Mouse (Mus musculus) intestine, embryonic 14.5 days (tissue): Measurements from ENCODE around the gene Lrrc17. TPM values are rescaled to one million over a fixed set of nuclear protein-coding genes. Genes with fewer than 3 reads are reported as not detected.

Source experiments
- ATAC-seq: fragments of 200-750 bp; cut with Nextera tagmentation; replicated peaks from 2 replicates; pipeline ENCODE4 v1.8.0; 2017; ENCODE audit warnings: low read depth, moderate number of reproducible peaks, moderate TSS enrichment, moderate library complexity; ENCODE audit not compliant: low FRiP score, low TSS enrichment
- DNase-seq: peaks from one replicate; pipeline ENCODE4 v3.0.0-alpha.2; 2018; ENCODE audit warnings: low spot score
- H3K27ac ChIP-seq: fragments of 300-500 bp; sonication (generic); 2 replicates; pipeline ENCODE4 v1.5.1; 2014; ENCODE audit warnings: low read depth, mild to moderate bottlenecking, control low read depth
- H3K27me3 ChIP-seq: fragments of 300-500 bp; sonication (generic); replicated peaks from 2 replicates; pipeline ENCODE4 v1.6.1; 2014; ENCODE audit warnings: low read length, control low read depth; ENCODE audit not compliant: control insufficient read depth, insufficient read depth
- H3K36me3 ChIP-seq: fragments of 300-500 bp; sonication (generic); 2 replicates; pipeline ENCODE4 v1.6.1; 2014; ENCODE audit warnings: low read length, control low read depth; ENCODE audit not compliant: control insufficient read depth, insufficient read depth
- H3K4me1 ChIP-seq: fragments of 300-500 bp; sonication (generic); replicated peaks from 2 replicates; pipeline ENCODE4 v1.6.1; 2014; ENCODE audit warnings: low read length, control low read depth, mixed read lengths; ENCODE audit not compliant: control insufficient read depth, insufficient read depth
- H3K4me2 ChIP-seq: fragments of 300-500 bp; sonication (generic); 2 replicates; pipeline ENCODE4 v1.6.1; 2014; ENCODE audit warnings: low read length
- H3K4me3 ChIP-seq: fragments of 300-500 bp; sonication (generic); 2 replicates; pipeline ENCODE4 v1.5.1; 2014; ENCODE audit warnings: low read depth, low read length, control low read depth, mixed read lengths
- H3K9ac ChIP-seq: fragments of 300-500 bp; sonication (generic); 2 replicates; pipeline ENCODE4 v1.6.1; 2014; ENCODE audit warnings: mild to moderate bottlenecking, low read length
- H3K9me3 ChIP-seq: fragments of 300-500 bp; sonication (generic); 2 replicates; pipeline ENCODE4 v1.6.1; 2016; ENCODE audit warnings: low read length, control low read depth; ENCODE audit not compliant: control insufficient read depth
- WGBS: fragments of 180-500 bp; shearing (Covaris S2); extraction: QIAGEN DNeasy Blood & Tissue Kit; methylation state at CpG from one replicate; pipeline ENCODE4 v1.1.7; 2014; 5-methylcytosine and 5-hydroxymethylcytosine counted together
- polyA plus RNA-seq: library from polyadenylated mRNA; unstranded; fragments of >200 nt; fragmentation: Nextera tagmentation; extraction: Ambion mirVana; gene quantifications from 2 replicates; pipeline ENCODE4 v1.2.1, GENCODE M21; 2014

The Lrrc17 gene
- polyA plus RNA-seq, 1 experiment from 2014 or later: 40.2 TPM

DNA sequence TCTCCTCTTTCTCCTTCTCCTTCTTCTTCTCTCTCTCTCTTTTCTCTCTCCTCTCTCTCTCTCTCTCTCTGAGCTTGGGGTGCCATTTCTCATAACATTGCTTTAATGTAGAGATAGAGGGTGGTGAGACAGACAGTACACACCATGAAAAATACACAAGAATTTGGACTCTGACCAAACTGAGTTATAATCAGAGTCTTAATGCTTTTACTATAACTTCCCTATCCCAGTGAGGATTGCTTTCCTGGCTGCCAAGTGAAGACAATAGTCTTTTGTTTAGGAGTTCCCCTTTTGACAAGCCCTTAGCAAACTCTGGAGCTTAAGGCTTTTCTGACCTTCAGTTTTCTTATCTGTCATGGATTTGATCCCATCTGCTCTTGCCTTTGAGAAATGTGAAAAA is 1.9 kb downstream of the Lrrc17 start:
- Histone ChIP-seq H3K4me1 (peaks cover 22% of the 10 kb centered on the region), H3K27me3 (no peaks in the 10 kb centered on the region), H3K4me3 (peak overlapping the region; percentile 47), H3K4me2 (peak overlapping the region; percentile 43), H3K36me3 (no peaks in the 10 kb centered on the region), H3K9ac (no peak overlapping the region), H3K9me3 (no peaks in the 10 kb centered on the region), H3K27ac (no peak overlapping the region)
- DNase-seq (no peak), ATAC-seq (no peak)

- Histone ChIP-seq H3K4me1 (peaks cover 22% of the 10 kb centered on the region), H3K36me3 (no peaks in the 10 kb centered on the region), H3K9ac (no peak overlapping the region), H3K9me3 (no peaks in the 10 kb centered on the region), H3K27me3 (no peaks in the 10 kb centered on the region), H3K4me2 (peak overlapping the region; percentile 43), H3K4me3 (no peak overlapping the region), H3K27ac (0 out of 2 replicates have a peak overlapping the region, but pooled peaks have one; percentile 16)
- DNase-seq (no peak), ATAC-seq (no peak)
- 70% methylated on average over 4 of the region's 4 CpGs for WGBS
These were observed 2.4 kb downstream of the Lrrc17 start for GRCm38 (mm10) chr5:21545786-21546185.

DNA sequence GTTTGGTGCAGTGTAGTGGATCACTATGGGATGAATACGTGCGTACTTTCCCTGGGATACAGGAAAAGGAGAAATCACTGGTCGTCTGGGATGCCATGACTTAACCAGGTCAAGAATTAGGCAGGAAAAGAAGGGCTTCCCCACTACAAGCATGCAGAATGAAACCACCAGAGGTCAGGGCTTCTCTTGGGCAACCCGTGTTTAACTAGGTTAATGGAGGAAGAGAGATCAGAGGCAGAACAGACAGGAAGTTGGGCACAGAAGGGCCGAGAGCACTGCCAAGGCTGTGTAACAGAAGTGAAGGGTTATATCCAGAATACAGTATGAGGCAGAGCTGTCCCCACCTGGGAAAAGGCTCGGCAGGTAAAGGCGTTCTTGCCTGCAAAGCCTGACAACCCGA is 3.6 kb downstream of the Lrrc17 start:
- no peak overlapping the region for H3K4me2 ChIP-seq
- no peaks in the 10 kb centered on the region for H3K27me3 ChIP-seq
- no peak overlapping the region for H3K4me3 ChIP-seq
- H3K9ac ChIP-seq: no peak overlapping the region
- DNase-seq (no peak), ATAC-seq (no peak)
- H3K36me3 ChIP-seq: no peaks in the 10 kb centered on the region
- H3K4me1 ChIP-seq: peaks cover 22% of the 10 kb centered on the region
- no peaks in the 10 kb centered on the region for H3K9me3 ChIP-seq
- no peak overlapping the region for H3K27ac ChIP-seq
- WGBS: 83% methylated on average over 8 of the region's 8 CpGs

- Histone ChIP-seq H3K27me3 (no peaks in the 10 kb centered on the region), H3K4me3 (no peak overlapping the region), H3K27ac (no peak overlapping the region), H3K9me3 (no peaks in the 10 kb centered on the region), H3K4me2 (no peak overlapping the region), H3K9ac (no peak overlapping the region), H3K4me1 (no peaks in the 10 kb centered on the region), H3K36me3 (no peaks in the 10 kb centered on the region)
- no peak for DNase-seq
- 92% methylated on average over 4 of the region's 4 CpGs for WGBS
- ATAC-seq: no peak
These were observed 10.3 kb downstream of the Lrrc17 start for GRCm38 (mm10) chr5:21553685-21554084.

DNA sequence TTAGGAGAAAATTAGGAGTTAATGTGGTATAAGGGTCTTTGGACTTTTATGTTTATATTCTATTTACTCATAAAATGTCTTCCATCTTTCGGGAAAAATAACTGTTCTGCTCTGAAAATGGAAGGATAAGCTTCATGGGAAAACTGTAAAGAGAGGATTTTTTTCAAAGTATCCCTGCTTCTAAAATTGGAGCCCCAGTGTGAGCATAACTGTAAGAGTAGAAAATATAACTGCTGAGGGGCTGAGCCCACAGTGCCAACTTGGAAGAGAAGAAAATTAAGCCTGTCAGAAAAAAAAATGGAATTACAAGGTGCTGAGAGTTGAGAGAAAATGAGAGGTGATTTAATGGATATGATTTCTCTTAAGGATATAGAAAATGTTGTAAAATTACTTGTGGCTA is 11.4 kb downstream of the Lrrc17 start:
- Histone ChIP-seq H3K4me1 (no peaks in the 10 kb centered on the region), H3K9me3 (no peaks in the 10 kb centered on the region), H3K27ac (no peak overlapping the region), H3K4me3 (no peak overlapping the region), H3K9ac (no peak overlapping the region), H3K27me3 (no peaks in the 10 kb centered on the region), H3K4me2 (no peak overlapping the region), H3K36me3 (no peaks in the 10 kb centered on the region)
- WGBS: 90% methylated on average over 1 of the region's 1 CpGs
- DNase-seq: no peak
- no peak for ATAC-seq

GRCm38 (mm10) chr5:21556502-21556901 is 13.1 kb downstream of the Lrrc17 start:
- Histone ChIP-seq H3K4me2 (no peak overlapping the region), H3K27ac (no peak overlapping the region), H3K9ac (no peak overlapping the region), H3K4me1 (no peaks in the 10 kb centered on the region), H3K4me3 (no peak overlapping the region), H3K27me3 (no peaks in the 10 kb centered on the region), H3K36me3 (0 out of 2 replicates have a peak, but pooled peaks cover 4% of the 10 kb centered on the region), H3K9me3 (no peaks in the 10 kb centered on the region)
- no peak for ATAC-seq
- 49% methylated on average over 3 of the region's 3 CpGs for WGBS
- no peak for DNase-seq

DNA sequence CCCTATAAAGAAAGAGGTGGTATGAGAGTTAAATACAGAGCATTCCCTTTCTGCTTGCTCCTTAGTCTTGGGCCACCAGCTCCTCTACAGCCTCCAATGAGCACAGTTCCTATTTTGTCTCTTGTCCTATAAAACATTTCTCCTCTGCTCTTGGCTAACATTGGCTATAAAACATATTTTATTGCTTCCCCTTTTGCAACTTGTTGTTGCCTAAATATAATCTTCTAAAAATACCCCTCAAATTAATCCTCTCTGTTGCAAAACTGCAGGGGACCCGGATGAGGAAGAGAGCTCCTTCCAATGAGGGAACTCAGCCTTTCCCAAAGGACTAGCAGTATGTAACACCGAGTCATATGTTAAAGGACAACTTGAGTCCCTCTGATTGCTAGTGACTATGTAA is 20.6 kb downstream of the Lrrc17 start:
- Histone ChIP-seq H3K4me3 (no peak overlapping the region), H3K9me3 (no peaks in the 10 kb centered on the region), H3K4me1 (0 out of 2 replicates have a peak, but pooled peaks cover 3% of the 10 kb centered on the region), H3K4me2 (no peak overlapping the region), H3K36me3 (0 out of 2 replicates have a peak, but pooled peaks cover 10% of the 10 kb centered on the region), H3K27me3 (no peaks in the 10 kb centered on the region), H3K9ac (no peak overlapping the region), H3K27ac (no peak overlapping the region)
- no peak for DNase-seq
- ATAC-seq: no peak
- 79% methylated on average over 2 of the region's 2 CpGs for WGBS

DNA sequence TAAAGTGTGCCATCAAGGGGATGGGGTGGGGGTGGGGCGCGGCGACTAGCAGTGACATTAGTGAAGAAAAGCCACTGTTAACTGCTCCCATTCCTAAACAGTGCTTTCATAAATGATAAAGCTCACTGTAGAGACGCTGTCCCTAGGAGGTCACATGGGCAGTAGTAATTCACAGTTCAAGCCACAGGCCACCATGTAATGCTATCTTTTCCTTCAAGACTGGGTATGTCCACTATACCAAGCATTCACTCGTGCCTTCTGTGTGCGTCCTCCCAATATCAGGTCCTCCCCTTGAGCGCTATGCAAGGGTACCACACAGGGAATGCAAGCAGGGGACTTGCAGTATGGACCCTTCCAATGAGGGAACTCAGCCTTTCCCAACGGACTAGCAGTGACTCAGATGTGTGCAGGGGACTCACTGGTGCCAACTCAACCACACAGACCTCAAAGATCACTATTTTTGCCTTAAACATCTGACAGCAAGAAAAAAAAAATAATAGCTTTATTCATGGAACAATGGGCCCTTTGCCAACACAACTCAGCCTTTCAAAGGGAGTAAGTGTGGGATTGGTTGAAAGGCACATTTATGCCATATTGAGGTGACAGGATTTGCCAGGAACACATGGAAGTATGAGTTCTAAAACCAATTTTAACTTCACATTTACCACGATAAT is 22.2 kb downstream of the Lrrc17 start:
- Histone ChIP-seq H3K27me3 (no peaks in the 10 kb centered on the region), H3K4me2 (no peak overlapping the region), H3K4me3 (no peak overlapping the region), H3K9me3 (no peaks in the 10 kb centered on the region), H3K4me1 (0 out of 2 replicates have a peak, but pooled peaks cover 3% of the 10 kb centered on the region), H3K27ac (no peak overlapping the region), H3K36me3 (peaks cover 10% of the 10 kb centered on the region; the same call in 1 of the 2 replicates), H3K9ac (no peak overlapping the region)
- DNase-seq: no peak
- no peak for ATAC-seq
- WGBS: 94% methylated on average over 9 of the region's 9 CpGs

GRCm38 (mm10) chr5:21567784-21568183 is 24.4 kb downstream of the Lrrc17 start:
- no peak overlapping the region for H3K9ac ChIP-seq
- no peak overlapping the region for H3K4me3 ChIP-seq
- ATAC-seq: no peak
- 0 out of 2 replicates have a peak, but pooled peaks cover 3% of the 10 kb centered on the region for H3K4me1 ChIP-seq
- DNase-seq: no peak
- H3K27ac ChIP-seq: no peak overlapping the region
- no peaks in the 10 kb centered on the region for H3K9me3 ChIP-seq
- H3K36me3 ChIP-seq: peaks cover 9% of the 10 kb centered on the region
- H3K27me3 ChIP-seq: no peaks in the 10 kb centered on the region
- H3K4me2 ChIP-seq: no peak overlapping the region
- WGBS: 80% methylated on average over 1 of the region's 1 CpGs
